Mouse (Mus musculus): ENCODE data around the gene Usp2. TPM values are rescaled to one million over a fixed set of nuclear protein-coding genes. Genes with fewer than 3 reads are reported as not detected.

Usp2 gene
- 1.8 and 3.0 TPM in 2 replicates for polyA plus RNA-seq (2015; fragmentation: Nextera tagmentation; extraction: Ambion mirVana)

- peak within 1 kb of the TSS; percentile 68 for H3K9ac ChIP-seq
- peak within 1 kb of the TSS; percentile 23; the same call in 1 of the 2 replicates for H3K27ac ChIP-seq
- H3K9me3 ChIP-seq (replicated peaks), result no peaks in the 10 kb centered on the region
- H3K4me3 ChIP-seq (replicated peaks), result peak within 1 kb of the TSS; percentile 59
- DNase-seq (peak; percentile 95), ATAC-seq (ENCODE audit: low read depth) (peak; percentile 91)
- H3K36me3 ChIP-seq, result no peaks in the 10 kb centered on the region
- peaks cover 25% of the 10 kb centered on the region for H3K4me1 ChIP-seq (replicated peaks)
- H3K4me2 ChIP-seq, result peak within 1 kb of the TSS; percentile 88
- H3K27me3 ChIP-seq, result peaks cover 19% of the 10 kb centered on the region
- WGBS (ENCODE audit: insufficient replicate concordance), result under 1% methylated on average over 38 of the region's 38 CpGs
Measured at GRCm38 (mm10) chr9:44066785-44067225, at the start of gene Usp2. Gene Usp2 (plus strand): TSS chr9:44067021.

- no peaks in the 10 kb centered on the region for H3K9me3 ChIP-seq (replicated peaks)
- H3K4me3 ChIP-seq (replicated peaks), result no peak overlapping the region
- H3K4me2 ChIP-seq, result no peak overlapping the region
- H3K27me3 ChIP-seq, result no peaks in the 10 kb centered on the region
- DNase-seq (no peak), ATAC-seq (ENCODE audit: low read depth) (no peak)
- H3K9ac ChIP-seq, result no peak overlapping the region
- H3K36me3 ChIP-seq, result no peaks in the 10 kb centered on the region
- 57% methylated on average over 5 of the region's 5 CpGs for WGBS (ENCODE audit: insufficient replicate concordance)
- H3K27ac ChIP-seq, result no peak overlapping the region
- H3K4me1 ChIP-seq (replicated peaks), result no peaks in the 10 kb centered on the region
Measured at GRCm38 (mm10) chr9:44017846-44018245, 49.0 kb upstream of the Usp2 start.

- Histone ChIP-seq H3K36me3 (no peaks in the 10 kb centered on the region), H3K9ac (no peak overlapping the region), H3K4me1 (replicated peaks) (no peaks in the 10 kb centered on the region), H3K27ac (no peak overlapping the region), H3K27me3 (no peaks in the 10 kb centered on the region), H3K4me2 (no peak overlapping the region), H3K4me3 (replicated peaks) (no peak overlapping the region), H3K9me3 (replicated peaks) (no peaks in the 10 kb centered on the region)
- WGBS (ENCODE audit: insufficient replicate concordance), result 52% methylated on average over 7 of the region's 7 CpGs
- no peak for ATAC-seq (ENCODE audit: low read depth)
- DNase-seq, result no peak
Measured at GRCm38 (mm10) chr9:44020001-44020400, 46.8 kb upstream of the Usp2 start.

GRCm38 (mm10) chr9:44022100-44022847 lies 44.5 kb upstream of the Usp2 start:
- H3K27me3 ChIP-seq, result no peaks in the 10 kb centered on the region
- no peak overlapping the region for H3K4me2 ChIP-seq
- H3K36me3 ChIP-seq, result no peaks in the 10 kb centered on the region
- H3K27ac ChIP-seq, result no peak overlapping the region
- H3K4me1 ChIP-seq (replicated peaks), result no peaks in the 10 kb centered on the region
- ATAC-seq (ENCODE audit: low read depth) (no peak), DNase-seq (no peak)
- no peak overlapping the region for H3K4me3 ChIP-seq (replicated peaks)
- H3K9ac ChIP-seq, result no peak overlapping the region
- H3K9me3 ChIP-seq (replicated peaks), result no peaks in the 10 kb centered on the region
- 65% methylated on average over 8 of the region's 8 CpGs for WGBS (ENCODE audit: insufficient replicate concordance)

- no peaks in the 10 kb centered on the region for H3K27me3 ChIP-seq
- no peak overlapping the region for H3K4me2 ChIP-seq
- H3K36me3 ChIP-seq, result no peaks in the 10 kb centered on the region
- no peak overlapping the region for H3K4me3 ChIP-seq (replicated peaks)
- no peak overlapping the region for H3K27ac ChIP-seq
- ATAC-seq (ENCODE audit: low read depth) (no peak), DNase-seq (no peak)
- no peaks in the 10 kb centered on the region for H3K4me1 ChIP-seq (replicated peaks)
- no peak overlapping the region for H3K9ac ChIP-seq
- WGBS (ENCODE audit: insufficient replicate concordance), result 54% methylated on average over 3 of the region's 3 CpGs
- no peaks in the 10 kb centered on the region for H3K9me3 ChIP-seq (replicated peaks)
Measured at GRCm38 (mm10) chr9:44024096-44024495, 42.7 kb upstream of the Usp2 start.

GRCm38 (mm10) chr9:44029580-44030236 lies 37.1 kb upstream of the Usp2 start:
- ATAC-seq (ENCODE audit: low read depth) (no peak), DNase-seq (no peak)
- Histone ChIP-seq H3K9ac (no peak overlapping the region), H3K27me3 (no peaks in the 10 kb centered on the region), H3K4me1 (replicated peaks) (no peaks in the 10 kb centered on the region), H3K9me3 (replicated peaks) (no peaks in the 10 kb centered on the region), H3K4me2 (no peak overlapping the region), H3K4me3 (replicated peaks) (no peak overlapping the region), H3K36me3 (no peaks in the 10 kb centered on the region), H3K27ac (no peak overlapping the region)
- 24% methylated on average over 5 of the region's 5 CpGs for WGBS (ENCODE audit: insufficient replicate concordance)

GRCm38 (mm10) chr9:44030646-44031045 lies 36.2 kb upstream of the Usp2 start:
- no peaks in the 10 kb centered on the region for H3K9me3 ChIP-seq (replicated peaks)
- H3K36me3 ChIP-seq, result no peaks in the 10 kb centered on the region
- DNase-seq (no peak), ATAC-seq (ENCODE audit: low read depth) (no peak)
- no peak overlapping the region for H3K4me3 ChIP-seq (replicated peaks)
- H3K27me3 ChIP-seq, result no peaks in the 10 kb centered on the region
- WGBS (ENCODE audit: insufficient replicate concordance), result 85% methylated on average over 4 of the region's 4 CpGs
- no peak overlapping the region for H3K27ac ChIP-seq
- no peak overlapping the region for H3K4me2 ChIP-seq
- no peak overlapping the region for H3K9ac ChIP-seq
- no peaks in the 10 kb centered on the region for H3K4me1 ChIP-seq (replicated peaks)

- Histone ChIP-seq H3K4me3 (replicated peaks) (no peak overlapping the region), H3K9ac (no peak overlapping the region), H3K4me1 (replicated peaks) (no peaks in the 10 kb centered on the region), H3K36me3 (no peaks in the 10 kb centered on the region), H3K27me3 (no peaks in the 10 kb centered on the region), H3K4me2 (no peak overlapping the region), H3K9me3 (replicated peaks) (no peaks in the 10 kb centered on the region), H3K27ac (no peak overlapping the region)
- WGBS (ENCODE audit: insufficient replicate concordance), result 40% methylated on average over 5 of the region's 5 CpGs
- ATAC-seq (ENCODE audit: low read depth) (no peak), DNase-seq (no peak)
Measured at GRCm38 (mm10) chr9:44031079-44031478, 35.7 kb upstream of the Usp2 start.

GRCm38 (mm10) chr9:44031946-44032345 lies 34.9 kb upstream of the Usp2 start:
- ATAC-seq (ENCODE audit: low read depth), result no peak
- no peak overlapping the region for H3K9ac ChIP-seq
- no peaks in the 10 kb centered on the region for H3K9me3 ChIP-seq (replicated peaks)
- no peak overlapping the region for H3K4me3 ChIP-seq (replicated peaks)
- H3K27ac ChIP-seq, result no peak overlapping the region
- WGBS (ENCODE audit: insufficient replicate concordance), result 50% methylated on average over 4 of the region's 4 CpGs
- H3K4me2 ChIP-seq, result no peak overlapping the region
- no peak for DNase-seq
- no peaks in the 10 kb centered on the region for H3K4me1 ChIP-seq (replicated peaks)
- no peaks in the 10 kb centered on the region for H3K36me3 ChIP-seq
- no peaks in the 10 kb centered on the region for H3K27me3 ChIP-seq

- no peak overlapping the region for H3K4me3 ChIP-seq (replicated peaks)
- no peaks in the 10 kb centered on the region for H3K9me3 ChIP-seq (replicated peaks)
- no peaks in the 10 kb centered on the region for H3K4me1 ChIP-seq (replicated peaks)
- H3K4me2 ChIP-seq, result no peak overlapping the region
- no peaks in the 10 kb centered on the region for H3K36me3 ChIP-seq
- H3K27ac ChIP-seq, result no peak overlapping the region
- no peak for ATAC-seq (ENCODE audit: low read depth)
- no peaks in the 10 kb centered on the region for H3K27me3 ChIP-seq
- 83% methylated on average over 5 of the region's 5 CpGs for WGBS (ENCODE audit: insufficient replicate concordance)
- no peak overlapping the region for H3K9ac ChIP-seq
- DNase-seq, result no peak
Measured at GRCm38 (mm10) chr9:44033317-44033716, 33.5 kb upstream of the Usp2 start.

GRCm38 (mm10) chr9:44033957-44034727 lies 32.7 kb upstream of the Usp2 start:
- no peak overlapping the region for H3K9ac ChIP-seq
- 41% methylated on average over 13 of the region's 13 CpGs for WGBS (ENCODE audit: insufficient replicate concordance)
- H3K9me3 ChIP-seq (replicated peaks), result no peaks in the 10 kb centered on the region
- H3K4me1 ChIP-seq (replicated peaks), result no peaks in the 10 kb centered on the region
- DNase-seq (no peak), ATAC-seq (ENCODE audit: low read depth) (no peak)
- H3K4me2 ChIP-seq, result no peak overlapping the region
- H3K36me3 ChIP-seq, result no peaks in the 10 kb centered on the region
- no peak overlapping the region for H3K27ac ChIP-seq
- H3K4me3 ChIP-seq (replicated peaks), result no peak overlapping the region
- no peaks in the 10 kb centered on the region for H3K27me3 ChIP-seq
